Mouse (Mus musculus) cerebellum, adult 18-20 months (tissue): ENCODE results near the gene Dnajb11.

Experiments
- DNase-seq, 2 experiments: peaks; one replicate each; pipeline ENCODE4 v3.0.0; 2021

Gene Dnajb11

DNA sequence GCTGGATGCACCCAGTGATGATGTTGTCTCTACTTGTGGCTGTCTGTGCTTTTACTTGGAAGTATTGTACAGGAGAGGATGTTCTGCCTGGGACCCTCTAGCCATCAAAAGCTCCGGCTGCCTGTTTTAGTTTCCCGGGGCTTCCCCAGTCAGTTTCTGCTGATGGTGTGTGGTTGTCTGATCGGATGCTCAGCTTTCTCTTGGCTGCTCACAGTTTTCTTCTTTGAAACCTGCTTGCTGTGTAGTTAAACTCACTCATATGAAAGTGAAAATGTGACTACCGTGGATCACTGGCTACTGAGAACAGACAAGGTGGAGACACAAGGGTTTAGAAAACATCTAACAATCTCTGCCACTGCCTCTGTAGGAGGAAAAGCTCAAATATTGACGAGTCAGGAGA is 25.8 kb downstream of the Dnajb11 start:
- no peak for DNase-seq

DNA sequence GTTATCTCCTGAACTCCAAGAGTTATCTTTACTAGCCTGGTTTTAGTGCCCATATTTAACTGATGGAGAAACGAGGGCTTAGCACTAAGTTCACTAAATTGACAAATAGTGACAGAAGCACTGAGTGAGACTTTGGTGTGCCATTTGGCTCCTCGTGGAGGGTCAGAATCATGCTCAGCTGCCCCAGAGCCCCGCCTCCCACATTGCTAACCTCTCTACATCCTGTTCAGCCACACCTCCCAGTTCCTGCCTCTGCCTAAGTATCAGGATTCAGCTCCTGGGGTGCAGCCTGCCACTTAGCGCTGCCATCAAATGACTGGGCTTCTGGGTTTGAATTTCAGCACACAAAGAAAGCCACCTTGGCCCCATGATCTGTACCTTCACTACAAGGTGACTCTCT is 27.7 kb downstream of the Dnajb11 start:
- DNase-seq = no peak

GRCm38 (mm10) chr16:22886726-22887125 is 29.1 kb downstream of the Dnajb11 start:
- no peak for DNase-seq

- DNase-seq = no peak
These were observed 31.2 kb downstream of the Dnajb11 start for GRCm38 (mm10) chr16:22888835-22889234.

DNA sequence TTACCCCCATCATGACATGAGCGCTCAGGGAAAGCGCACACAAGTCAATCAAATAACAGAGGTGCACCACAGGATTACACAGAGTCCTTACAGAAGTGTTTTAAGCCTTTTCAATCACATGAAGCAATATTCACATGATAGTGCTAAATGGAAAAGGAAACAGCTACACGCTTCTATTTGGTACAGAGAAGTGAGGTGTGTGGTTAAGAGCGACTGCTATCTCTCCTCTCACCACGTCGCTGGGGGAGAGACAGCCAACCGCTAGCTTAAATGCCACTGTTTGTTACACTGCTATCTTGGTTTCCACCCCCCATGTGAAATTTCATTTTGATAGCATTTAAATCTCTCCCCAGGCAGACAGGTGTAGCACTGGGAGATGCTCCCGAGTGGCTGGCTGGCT is 32.1 kb downstream of the Dnajb11 start:
- no peak for DNase-seq

DNA sequence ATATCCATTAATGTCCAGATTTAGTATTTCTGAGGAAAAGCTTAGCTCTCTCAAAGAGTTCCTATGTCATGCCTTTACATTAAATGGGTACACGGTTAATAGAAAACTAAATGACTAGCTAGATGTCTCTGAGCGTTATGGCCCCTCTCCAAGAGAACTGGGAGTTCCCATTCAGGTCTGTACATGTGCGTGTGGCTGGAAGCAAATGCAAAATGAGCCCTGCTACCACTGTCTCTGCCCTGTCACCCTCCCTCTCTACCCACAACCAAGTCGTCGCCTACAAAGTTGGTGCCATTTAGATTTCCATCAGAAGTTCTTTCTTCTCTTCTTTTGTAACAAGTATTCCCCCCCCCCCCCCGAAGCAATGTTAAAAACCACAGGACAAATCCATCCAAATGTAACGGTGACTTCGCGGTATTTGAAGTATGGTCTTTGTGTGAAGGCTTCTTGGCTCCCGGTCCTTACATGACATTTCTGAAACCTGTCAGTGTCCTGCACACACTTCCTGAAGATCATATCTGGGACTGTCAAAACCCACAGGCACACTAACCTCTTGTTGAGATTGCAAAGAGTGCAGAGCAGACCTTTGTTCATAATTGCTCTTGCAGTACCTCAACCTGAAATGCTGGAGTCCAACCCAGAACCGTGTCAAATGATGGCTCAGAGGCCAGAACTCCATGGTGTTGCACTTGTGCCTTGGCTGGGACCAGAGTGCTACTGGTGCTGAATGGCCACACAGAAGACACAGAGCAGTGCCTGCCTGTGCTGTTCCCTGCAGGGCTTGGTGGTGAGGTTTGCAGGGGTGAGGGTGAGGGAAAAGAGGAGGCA is 33.3 kb downstream of the Dnajb11 start, which contains the start of gene Ahsg:
TSS of gene Ahsg (plus strand) at position 595 of the 828 bp plus-strand sequence.
- DNase-seq = no peak

- DNase-seq = no peak
These were observed 34.1 kb downstream of the Dnajb11 start for GRCm38 (mm10) chr16:22891733-22892154.

DNA sequence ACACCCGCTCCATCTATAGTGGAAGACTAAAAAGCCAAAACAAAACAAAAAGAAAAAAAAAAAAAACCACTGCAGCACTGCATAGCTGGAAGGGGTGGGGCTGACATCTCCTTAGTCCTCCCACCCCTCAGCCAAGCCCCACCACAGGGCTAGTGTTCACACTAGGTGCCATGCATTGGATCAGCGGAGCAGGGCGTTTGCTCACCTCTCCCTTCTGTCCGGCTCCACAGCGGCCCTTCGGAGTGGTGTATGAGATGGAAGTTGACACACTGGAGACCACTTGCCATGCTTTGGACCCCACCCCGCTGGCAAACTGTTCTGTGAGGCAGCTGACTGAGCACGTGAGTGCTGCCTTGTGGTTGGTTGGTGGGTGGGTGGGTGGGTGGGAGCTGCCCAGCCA is 36.5 kb downstream of the Dnajb11 start:
- no peak for DNase-seq

DNA sequence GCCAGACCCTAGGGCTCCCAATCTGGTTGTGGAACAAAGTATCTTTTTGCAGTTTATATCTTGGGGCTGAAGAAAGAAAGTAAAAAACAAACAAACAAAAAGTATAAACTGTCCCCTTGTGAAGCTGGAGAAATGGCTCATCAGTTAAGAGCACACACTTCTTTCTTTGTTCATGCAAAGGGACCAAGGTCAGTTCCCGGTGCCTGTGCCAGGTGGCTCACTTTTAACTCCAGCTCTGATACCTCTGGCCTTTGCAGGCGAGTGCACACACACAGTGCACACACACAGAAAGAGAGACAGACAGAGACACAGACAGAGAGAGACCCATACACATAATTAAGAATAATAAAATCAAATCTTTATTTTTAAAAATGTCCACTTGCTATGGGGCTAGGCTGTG is 39.0 kb downstream of the Dnajb11 start:
- no peak for DNase-seq

- DNase-seq = no peak
These were observed 41.7 kb downstream of the Dnajb11 start for GRCm38 (mm10) chr16:22899346-22899745.

GRCm38 (mm10) chr16:22899866-22900570 is 42.4 kb downstream of the Dnajb11 start:
- no peak for DNase-seq

DNA sequence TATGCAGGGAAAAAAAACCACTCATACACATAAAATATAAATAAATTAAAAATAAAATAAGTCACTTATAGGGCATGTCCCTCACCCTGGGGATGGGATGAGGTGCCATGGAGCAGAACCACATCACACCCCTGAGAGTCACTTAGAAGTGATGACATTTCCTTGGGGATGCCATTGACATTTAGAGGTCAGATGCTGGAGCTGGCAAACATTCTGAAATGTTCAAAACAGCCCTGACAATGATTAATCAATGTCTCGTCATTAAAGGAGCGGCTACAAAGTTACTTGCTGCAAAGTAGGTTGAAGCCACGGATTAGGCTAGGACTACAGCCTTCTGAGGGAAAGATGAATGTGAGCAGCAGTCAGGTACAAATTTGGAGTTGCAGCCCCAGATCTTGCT is 43.7 kb downstream of the Dnajb11 start:
- no peak for DNase-seq

GRCm38 (mm10) chr16:22909290-22909689 is 51.6 kb downstream of the Dnajb11 start:
- DNase-seq = no peak

GRCm38 (mm10) chr16:22911986-22912385 is 54.3 kb downstream of the Dnajb11 start:
- DNase-seq = no peak

DNA sequence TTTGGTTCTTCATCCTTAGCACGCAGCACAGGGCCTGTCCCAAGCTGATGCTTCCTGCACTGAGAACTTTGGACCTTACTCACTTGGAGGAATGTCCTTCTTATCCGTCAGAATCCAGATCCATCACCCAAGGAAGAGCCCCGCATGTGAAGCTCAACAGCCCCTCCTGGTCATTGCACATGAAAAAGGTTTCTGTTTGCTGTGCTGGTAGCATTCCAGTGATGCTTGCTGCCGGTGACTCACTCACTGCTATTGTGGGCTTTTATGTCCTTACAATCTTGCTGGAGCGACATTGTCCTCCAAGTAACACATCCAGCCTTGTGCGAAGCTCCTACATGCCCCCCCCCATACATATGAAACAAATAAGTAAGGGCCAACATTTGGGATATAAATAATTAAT is 55.2 kb downstream of the Dnajb11 start:
- DNase-seq = no peak

DNA sequence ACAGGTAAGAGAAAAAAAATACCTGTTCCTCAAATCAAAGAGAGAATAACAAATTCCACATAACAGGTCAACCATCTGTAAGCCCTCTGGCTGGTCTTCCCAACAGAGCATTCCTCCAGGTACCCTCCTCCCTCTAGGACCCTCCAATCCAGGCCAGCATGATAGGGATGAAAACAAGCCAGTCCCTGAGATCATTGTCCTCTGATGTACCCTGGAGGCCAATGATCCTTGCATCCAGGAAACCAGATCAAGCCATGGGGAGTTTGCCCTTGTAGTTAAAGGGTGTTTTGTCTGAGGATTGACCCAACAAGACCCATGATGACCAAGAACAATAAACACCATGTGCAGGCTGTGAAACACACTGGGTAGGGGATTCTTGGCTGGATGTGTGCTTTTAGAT is 56.6 kb downstream of the Dnajb11 start:
- DNase-seq = no peak

DNA sequence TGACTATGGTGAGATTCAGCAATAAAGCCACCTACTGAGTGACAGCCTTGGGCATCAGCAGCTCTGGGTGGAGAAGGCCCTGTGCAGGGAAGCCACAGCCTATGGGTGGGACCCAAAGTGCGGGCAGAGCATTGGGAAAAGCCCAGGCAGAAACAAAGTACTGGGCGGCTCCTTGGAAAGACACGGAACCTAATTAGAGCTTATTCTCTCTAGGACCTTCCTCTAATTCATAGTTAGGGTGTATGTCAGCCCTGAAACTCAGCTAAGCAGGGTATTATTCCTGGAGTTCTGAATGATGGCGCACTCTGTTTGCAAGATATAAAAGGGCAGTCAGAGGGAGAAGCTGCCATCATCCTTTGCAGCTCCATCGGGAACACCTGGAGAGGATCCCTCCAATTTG is 60.4 kb downstream of the Dnajb11 start, which contains the start of gene Fetub:
TSS of gene Fetub (plus strand) at position 301 of the 400 bp plus-strand sequence.
- DNase-seq = no peak

GRCm38 (mm10) chr16:22918664-22919312 is 61.1 kb downstream of the Dnajb11 start:
- no peak for DNase-seq

- DNase-seq = no peak
These were observed 62.6 kb downstream of the Dnajb11 start for GRCm38 (mm10) chr16:22919971-22920854.

DNA sequence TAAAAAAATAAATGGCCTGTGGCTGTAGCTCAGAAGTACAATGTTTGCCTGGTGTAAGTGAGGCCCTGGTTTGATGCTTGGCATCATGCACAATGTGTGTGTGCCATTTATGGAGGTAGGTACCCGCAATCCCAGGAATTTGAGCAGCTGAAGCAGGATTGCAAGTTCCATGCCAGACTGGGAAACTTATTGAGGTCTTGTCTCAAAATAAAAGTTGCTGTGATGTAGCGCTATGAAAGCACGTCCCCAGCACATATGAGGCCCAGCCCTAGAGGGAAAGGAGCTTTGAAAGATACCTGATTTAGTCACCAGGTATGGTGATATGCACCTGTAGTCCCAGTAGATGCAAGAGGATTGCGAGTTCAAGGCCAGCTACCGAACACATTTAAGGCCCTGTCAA is 64.1 kb downstream of the Dnajb11 start:
- no peak for DNase-seq

DNA sequence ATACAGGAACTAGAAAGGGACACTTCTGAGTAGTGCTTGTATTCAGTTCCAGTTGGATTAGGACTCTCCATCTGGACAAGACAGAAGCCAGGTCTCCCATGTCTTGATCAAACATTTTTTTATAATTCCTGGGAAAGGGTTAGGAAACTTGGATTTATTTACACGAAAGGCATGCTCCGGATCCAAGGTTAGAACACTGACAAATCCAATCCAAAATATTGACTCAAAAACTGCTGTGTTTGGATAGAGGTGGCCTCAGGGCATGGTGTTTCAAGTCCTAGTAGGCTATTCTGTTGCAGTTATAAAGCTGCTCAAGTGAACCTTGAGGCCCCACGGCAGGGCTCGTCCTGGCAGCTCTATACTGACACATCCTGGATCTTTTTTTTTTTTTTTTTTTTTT is 64.8 kb downstream of the Dnajb11 start:
- no peak for DNase-seq
